Mouse (Mus musculus) ES-E14 (cell line): ENCODE measurements at regions not wholly inside any gene's neighbourhood (a gene's known extent, or its start where the extent isn't known, plus 50 kb on each side); places are given as distances from the start of the nearest gene placed in this dataset.

ENCODE experiments used
- CHD2 ChIP-seq: IDR thresholded peaks from 2 replicates; pipeline ENCODE4 v1.6.1; 2014; ENCODE audit warnings: mild to moderate bottlenecking, low read depth, low read length, inconsistent platforms
- HCFC1 ChIP-seq: IDR thresholded peaks from 2 replicates; pipeline ENCODE4 v1.6.1; 2012; ENCODE audit warnings: low read length, inconsistent platforms, borderline replicate concordance; ENCODE audit not compliant: insufficient read depth
- MAFK ChIP-seq: IDR thresholded peaks from 2 replicates; pipeline ENCODE4 v1.6.1; 2014; ENCODE audit warnings: mild to moderate bottlenecking, low read depth, low read length, inconsistent platforms; ENCODE audit not compliant: insufficient read depth
- ZC3H11A ChIP-seq: IDR thresholded peaks from 2 replicates; pipeline ENCODE4 v1.6.1; 2012; ENCODE audit warnings: low read depth, mild to moderate bottlenecking, inconsistent platforms, low read length, borderline replicate concordance

DNA sequence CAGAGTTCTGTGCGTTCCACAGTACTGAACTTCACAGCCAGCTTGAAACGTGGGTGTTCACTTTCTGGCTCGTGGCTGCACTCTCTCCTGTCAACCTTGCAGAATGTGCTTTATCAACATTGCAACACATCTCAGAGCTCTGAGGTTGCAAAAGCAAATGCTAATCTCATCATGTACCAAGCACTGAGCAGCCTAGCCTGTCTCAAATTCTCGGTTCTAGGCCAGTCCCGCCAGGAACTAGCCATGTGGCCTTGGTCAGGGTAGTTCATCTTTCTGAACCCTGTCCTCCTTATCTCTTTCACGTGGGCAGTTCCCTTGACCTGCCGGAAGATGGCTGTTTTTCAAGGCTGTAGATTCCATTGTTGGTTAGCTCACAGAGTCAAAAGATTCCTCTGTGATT, 159.3 kb upstream of the Mast4 start:
- TF ChIP-seq ZC3H11A (no peak), HCFC1 (no peak), CHD2 (no peak), MAFK (no peak)
